Mouse (Mus musculus) megakaryocyte, embryonic 14.5 days (primary cell): ENCODE measurements around the gene Chid1.

Source experiments
- FLI1 ChIP-seq: IDR thresholded peaks from 2 replicates; pipeline ENCODE4 v1.6.1; 2012; ENCODE audit warnings: low read length, inconsistent platforms, mixed read lengths
- GATA1 ChIP-seq: IDR thresholded peaks from 3 replicates; pipeline ENCODE4 v1.6.1; 2012; ENCODE audit warnings: mixed read lengths, low read length, inconsistent platforms, borderline replicate concordance

- TF ChIP-seq GATA1 (no peak), FLI1 (no peak)
These were observed 77.9 kb downstream of the Chid1 start for GRCm38 (mm10) chr7:141461521-141462332.
